Mouse (Mus musculus) C2C12 (cell line): Measurements from ENCODE around the gene Ilf3.

ENCODE experiments used
- CTCF ChIP-seq: IDR thresholded peaks from one replicate; pipeline ENCODE4 v1.5.1; 2011; ENCODE audit not compliant: control insufficient read depth, insufficient read depth, insufficient read length
- MYOD1 ChIP-seq: IDR thresholded peaks from one replicate; pipeline ENCODE4 v1.6.1; 2011; ENCODE audit warnings: low read depth; ENCODE audit not compliant: control insufficient read depth, insufficient read length

- no peak for TF ChIP-seq MYOD1
- TF ChIP-seq CTCF = no peak
Measured at GRCm38 (mm10) chr9:21333523-21333922, 34.1 kb upstream of the Ilf3 start.
